Mouse (Mus musculus) midbrain, embryonic 11.5 days (tissue): Measurements from ENCODE around the gene Arpp19. TPM values are rescaled to one million over a fixed set of nuclear protein-coding genes. Genes with fewer than 3 reads are reported as not detected.

Experiments
- ATAC-seq: fragments of 200-750 bp; cut with Nextera tagmentation; 2 replicates; pipeline ENCODE4 v1.8.0; 2017; ENCODE audit warnings: moderate TSS enrichment, moderate library complexity; ENCODE audit not compliant: low FRiP score
- DNase-seq: peaks from one replicate; pipeline ENCODE4 v3.0.0; 2015; ENCODE audit warnings: low spot score; ENCODE audit errors: missing footprints
- H3K27ac ChIP-seq: fragments of 300-500 bp; sonication (generic); 2 replicates; pipeline ENCODE4 v1.5.1; 2014; ENCODE audit warnings: low read depth, low read length
- H3K27me3 ChIP-seq: fragments of 300-500 bp; sonication (generic); 2 replicates; pipeline ENCODE4 v1.6.1; 2014; ENCODE audit warnings: mild to moderate bottlenecking, low read length, moderate library complexity, mixed read lengths; ENCODE audit not compliant: control insufficient read depth, insufficient read depth
- H3K36me3 ChIP-seq: fragments of 300-500 bp; sonication (generic); 2 replicates; pipeline ENCODE4 v1.6.1; 2014; ENCODE audit warnings: mild to moderate bottlenecking, low read length, moderate library complexity, mixed read lengths; ENCODE audit not compliant: control insufficient read depth, insufficient read depth
- H3K4me1 ChIP-seq: fragments of 300-500 bp; sonication (generic); 2 replicates; pipeline ENCODE4 v1.6.1; 2014; ENCODE audit warnings: low read length; ENCODE audit not compliant: control insufficient read depth, insufficient read depth
- H3K4me2 ChIP-seq: fragments of 300-500 bp; sonication (generic); 2 replicates; pipeline ENCODE4 v1.6.1; 2014; ENCODE audit warnings: mild to moderate bottlenecking, moderate library complexity
- H3K4me3 ChIP-seq: fragments of 300-500 bp; sonication (generic); 2 replicates; pipeline ENCODE4 v1.5.1; 2014; ENCODE audit warnings: low read depth, low read length
- H3K9ac ChIP-seq: fragments of 300-500 bp; sonication (generic); 2 replicates; pipeline ENCODE4 v1.6.1; 2014; ENCODE audit warnings: low read length
- H3K9me3 ChIP-seq: fragments of 300-500 bp; sonication (generic); 2 replicates; pipeline ENCODE4 v1.6.1; 2016; ENCODE audit warnings: low read length; ENCODE audit not compliant: control insufficient read depth
- WGBS: fragments of 180-500 bp; shearing (Covaris S2); extraction: QIAGEN DNeasy Blood & Tissue Kit; methylation state at CpG from one replicate; pipeline ENCODE4 v1.1.7; 2014; 5-methylcytosine and 5-hydroxymethylcytosine counted together
- polyA plus RNA-seq: library from polyadenylated mRNA; unstranded; fragments of >200 nt; fragmentation: Nextera tagmentation; extraction: Ambion mirVana; gene quantifications from 2 replicates; pipeline ENCODE4 v1.2.1, GENCODE M21; 2014

The Arpp19 gene
- polyA plus RNA-seq, 1 experiment from 2014 or later = 353 TPM

DNA sequence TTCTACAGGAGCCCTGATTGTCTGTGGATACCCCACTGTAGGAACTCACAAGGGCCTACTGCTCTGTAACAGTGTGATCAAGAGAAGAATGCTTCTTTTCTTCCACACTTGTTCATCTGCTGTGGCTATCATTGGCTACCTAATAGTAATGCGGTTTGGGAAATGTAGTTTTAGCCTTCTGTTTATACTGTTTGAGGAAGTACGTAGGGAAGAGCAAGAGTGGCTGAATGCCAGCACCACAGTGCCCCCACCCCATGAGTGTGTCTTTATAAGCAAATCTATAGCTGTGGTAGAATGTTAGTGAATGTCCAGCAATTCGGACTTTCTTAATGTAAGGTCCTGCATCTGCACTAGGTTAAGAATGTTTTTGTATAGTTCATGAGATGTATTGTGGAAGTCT, 11.7 kb downstream of the Arpp19 start:
- Histone ChIP-seq H3K9me3 (no peaks in the 10 kb centered on the region), H3K27ac (no peak overlapping the region), H3K9ac (no peak overlapping the region), H3K4me2 (no peak overlapping the region), H3K4me1 (no peaks in the 10 kb centered on the region), H3K4me3 (no peak overlapping the region), H3K36me3 (no peaks in the 10 kb centered on the region), H3K27me3 (no peaks in the 10 kb centered on the region)
- 87% methylated on average over 3 of the region's 3 CpGs for WGBS
- ATAC-seq (no peak), DNase-seq (peak; percentile 47)

DNA sequence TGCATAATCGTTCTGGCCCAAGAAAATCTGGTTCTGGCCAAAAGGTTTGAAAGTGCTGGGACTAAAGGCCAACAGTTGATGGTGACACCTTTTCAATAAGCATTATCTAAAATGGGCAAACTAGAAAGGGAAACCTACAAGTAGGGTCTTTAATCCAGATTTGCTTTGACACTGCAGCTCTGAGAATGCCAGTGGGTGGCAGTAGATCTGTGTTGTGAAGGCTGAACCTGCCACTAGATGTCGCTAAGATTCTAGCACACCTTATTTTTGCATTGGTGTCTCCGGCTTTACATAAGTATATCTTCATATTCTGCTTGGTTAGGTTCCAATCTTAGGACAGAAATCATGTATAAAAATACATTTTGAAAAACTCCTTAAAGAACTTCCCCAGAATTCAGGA, 12.6 kb downstream of the Arpp19 start:
- Histone ChIP-seq H3K4me2 (no peak overlapping the region), H3K4me3 (no peak overlapping the region), H3K9ac (no peak overlapping the region), H3K9me3 (no peaks in the 10 kb centered on the region), H3K27me3 (no peaks in the 10 kb centered on the region), H3K36me3 (no peaks in the 10 kb centered on the region), H3K27ac (no peak overlapping the region), H3K4me1 (no peaks in the 10 kb centered on the region)
- peak; percentile 87 for DNase-seq
- WGBS = 39% methylated on average over 3 of the region's 3 CpGs
- no peak for ATAC-seq

DNA sequence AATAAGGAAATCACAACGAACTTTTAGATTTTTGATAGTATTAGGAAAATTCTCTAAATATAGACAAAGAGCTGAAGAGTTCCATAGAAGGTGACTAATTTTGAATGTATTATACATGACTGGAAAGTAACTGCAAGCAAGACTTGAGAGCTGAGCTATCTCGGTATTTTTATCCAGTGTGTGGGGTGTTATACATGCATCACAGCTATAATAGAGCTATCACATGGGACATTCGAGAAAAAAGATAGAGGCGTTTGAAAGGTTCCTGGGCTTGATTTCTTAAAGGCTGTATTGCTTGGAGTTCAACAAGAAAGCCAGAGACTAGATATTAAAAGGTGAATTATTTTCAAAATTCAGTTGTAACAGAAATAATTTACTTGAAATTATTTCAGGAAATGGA, 14.4 kb downstream of the Arpp19 start:
- ATAC-seq (no peak), DNase-seq (no peak)
- no peak overlapping the region for H3K4me2 ChIP-seq
- H3K27ac ChIP-seq = no peak overlapping the region
- no peaks in the 10 kb centered on the region for H3K27me3 ChIP-seq
- H3K9me3 ChIP-seq = no peaks in the 10 kb centered on the region
- WGBS = 86% methylated on average over 4 of the region's 4 CpGs
- no peaks in the 10 kb centered on the region for H3K4me1 ChIP-seq
- peaks cover 4% of the 10 kb centered on the region; the same call in 1 of the 2 replicates for H3K36me3 ChIP-seq
- no peak overlapping the region for H3K4me3 ChIP-seq
- no peak overlapping the region for H3K9ac ChIP-seq

DNA sequence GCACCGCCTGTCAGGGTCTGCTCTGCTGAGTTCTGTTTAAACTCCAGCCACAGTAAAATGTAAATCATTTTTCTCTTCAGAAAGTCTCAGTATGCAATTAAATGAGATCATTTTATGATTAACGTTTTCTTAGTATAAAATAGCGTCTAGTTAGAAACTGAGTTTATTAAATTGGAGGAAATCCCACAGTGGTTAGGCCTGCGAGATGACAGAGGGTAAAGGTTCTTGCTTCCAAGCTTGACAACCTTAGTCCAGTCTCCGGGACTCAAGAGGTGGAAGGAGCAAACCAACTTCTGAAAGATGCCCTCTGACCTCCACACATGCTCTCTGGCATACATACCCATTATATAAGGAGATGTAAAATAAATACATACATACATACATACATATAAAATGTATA, 17.6 kb downstream of the Arpp19 start:
- no peaks in the 10 kb centered on the region for H3K4me1 ChIP-seq
- no peak overlapping the region for H3K9ac ChIP-seq
- no peaks in the 10 kb centered on the region for H3K9me3 ChIP-seq
- H3K27me3 ChIP-seq = no peaks in the 10 kb centered on the region
- DNase-seq = no peak
- no peak overlapping the region for H3K4me2 ChIP-seq
- no peak overlapping the region for H3K4me3 ChIP-seq
- H3K36me3 ChIP-seq = peaks cover 9% of the 10 kb centered on the region; the same call in 1 of the 2 replicates
- WGBS = 95% methylated on average over 5 of the region's 5 CpGs
- ATAC-seq = no peak
- no peak overlapping the region for H3K27ac ChIP-seq

DNA sequence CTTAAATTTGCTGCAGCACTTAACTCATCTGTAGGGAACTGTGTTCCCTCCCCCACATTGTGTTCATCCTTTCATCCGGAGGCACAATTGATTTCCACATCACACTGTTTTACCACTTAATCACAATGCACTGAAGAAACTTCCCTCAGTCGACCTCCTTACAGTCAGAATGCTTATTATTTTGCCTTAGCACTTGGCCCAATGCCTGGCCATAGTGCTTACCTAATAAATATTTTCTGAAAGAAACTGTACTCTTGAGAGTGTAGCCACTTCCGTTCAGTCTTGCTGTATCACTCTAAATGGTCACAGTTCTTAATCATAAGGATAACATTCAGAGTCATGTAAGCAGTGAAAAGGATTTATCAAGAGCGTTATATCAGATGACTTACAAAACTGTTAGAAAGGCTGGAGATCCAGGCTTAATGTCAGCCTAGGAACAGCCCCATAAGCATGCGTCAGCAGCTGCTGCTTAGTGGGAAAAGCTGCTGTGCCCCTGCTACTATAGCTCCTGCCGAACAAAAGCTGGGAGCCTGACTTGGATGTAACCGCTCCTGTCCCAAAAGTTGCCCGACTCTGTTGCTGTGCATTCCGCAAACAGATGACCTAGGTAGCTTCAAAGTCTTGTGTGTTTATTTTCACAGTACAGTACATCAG, 27.4 kb downstream of the Arpp19 start:
- Histone ChIP-seq H3K4me3 (no peak overlapping the region), H3K27ac (no peak overlapping the region), H3K9me3 (no peaks in the 10 kb centered on the region), H3K27me3 (no peaks in the 10 kb centered on the region), H3K4me2 (no peak overlapping the region), H3K36me3 (no peaks in the 10 kb centered on the region; the same call in 1 of the 2 replicates), H3K4me1 (no peaks in the 10 kb centered on the region), H3K9ac (no peak overlapping the region)
- WGBS = 80% methylated on average over 9 of the region's 9 CpGs
- ATAC-seq = no peak
- DNase-seq = no peak

DNA sequence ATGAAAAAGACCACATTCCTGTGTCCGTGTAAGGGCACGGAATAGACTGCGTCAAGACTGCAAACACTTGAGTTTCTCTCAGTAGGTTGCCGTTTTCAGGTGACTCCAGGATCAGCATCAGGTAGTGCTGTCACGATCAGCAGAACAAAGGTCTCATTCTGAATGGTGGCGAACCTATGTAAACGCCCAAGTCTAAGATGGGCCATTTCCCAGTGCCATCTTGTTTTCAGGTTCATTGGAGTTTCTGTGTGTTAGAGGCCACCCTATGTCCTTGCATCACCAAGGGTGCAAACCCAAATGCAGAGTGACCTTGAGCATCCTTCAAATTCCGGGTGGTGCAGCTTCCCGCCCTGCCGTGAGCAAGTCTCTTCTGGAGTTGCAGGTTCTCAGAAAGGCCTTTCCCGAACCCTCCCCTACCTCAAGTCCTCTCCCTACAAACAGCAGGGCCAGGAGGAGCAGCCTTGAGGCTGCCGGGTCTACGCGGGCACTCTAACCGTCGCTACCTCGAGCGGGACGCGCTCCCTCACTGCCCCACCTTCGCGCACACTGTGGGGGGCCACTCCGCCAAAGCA, 33.1 kb downstream of the Arpp19 start, which contains the start of gene Myo5a:
TSS of gene Myo5a (plus strand) at position 559 of the 572 bp plus-strand sequence.
- H3K9me3 ChIP-seq = no peaks in the 10 kb centered on the region
- no peaks in the 10 kb centered on the region for H3K27me3 ChIP-seq
- H3K27ac ChIP-seq = peak within 1 kb of the TSS; percentile 93
- peak within 1 kb of the TSS; percentile 73 for H3K4me3 ChIP-seq
- H3K36me3 ChIP-seq = no peaks in the 10 kb centered on the region
- H3K4me2 ChIP-seq = peak within 1 kb of the TSS; percentile 77
- WGBS = 20% methylated on average over 23 of the region's 23 CpGs
- peak; percentile 97 for DNase-seq
- ATAC-seq = peak; percentile 11
- H3K9ac ChIP-seq = peak within 1 kb of the TSS; percentile 92
- peaks cover 5% of the 10 kb centered on the region for H3K4me1 ChIP-seq

DNA sequence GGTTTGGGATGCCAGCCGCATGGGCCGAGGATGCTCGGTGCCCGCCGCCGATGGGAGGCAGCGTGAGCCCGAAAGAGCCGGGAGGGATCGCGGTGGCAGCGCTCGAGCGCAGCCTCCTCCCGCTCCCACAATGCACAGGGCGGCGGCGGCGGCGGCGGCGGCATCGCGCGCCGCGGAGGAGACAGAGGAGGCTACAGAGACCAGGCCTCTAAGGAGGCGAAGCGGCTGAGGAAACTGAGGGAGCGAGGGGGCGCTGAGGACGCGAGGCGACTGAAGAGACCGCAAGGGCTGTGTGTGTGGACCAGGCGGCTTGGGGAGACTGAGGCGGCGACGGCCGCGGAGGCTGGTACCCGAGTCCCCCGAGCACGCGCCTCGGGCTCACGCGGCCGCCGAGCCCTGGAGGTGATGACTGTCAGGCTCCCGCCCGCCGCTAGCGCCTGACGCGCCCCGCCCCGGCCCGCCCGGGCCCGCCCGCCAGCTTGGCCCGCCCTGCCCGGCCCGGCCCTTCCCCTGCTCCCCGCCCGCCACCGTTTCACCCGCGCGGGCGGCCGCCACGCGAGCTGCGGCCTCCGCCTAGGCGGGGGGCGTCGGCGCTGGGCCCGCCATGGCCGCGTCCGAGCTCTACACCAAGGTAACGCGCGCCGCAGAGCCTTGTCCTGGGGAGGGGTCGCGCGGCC, 33.8 kb downstream of the Arpp19 start:
- Histone ChIP-seq H3K9me3 (no peaks in the 10 kb centered on the region), H3K4me2 (peak overlapping the region; percentile 77), H3K4me1 (peaks cover 5% of the 10 kb centered on the region), H3K4me3 (peak overlapping the region; percentile 73), H3K27me3 (no peaks in the 10 kb centered on the region), H3K27ac (peak overlapping the region; percentile 93), H3K36me3 (no peaks in the 10 kb centered on the region), H3K9ac (peak overlapping the region; percentile 92)
- under 1% methylated on average over 67 of the region's 92 CpGs for whole genome bisulfite sequencing
- DNase-seq (peak; percentile 98), ATAC-seq (peak; percentile 97)

DNA sequence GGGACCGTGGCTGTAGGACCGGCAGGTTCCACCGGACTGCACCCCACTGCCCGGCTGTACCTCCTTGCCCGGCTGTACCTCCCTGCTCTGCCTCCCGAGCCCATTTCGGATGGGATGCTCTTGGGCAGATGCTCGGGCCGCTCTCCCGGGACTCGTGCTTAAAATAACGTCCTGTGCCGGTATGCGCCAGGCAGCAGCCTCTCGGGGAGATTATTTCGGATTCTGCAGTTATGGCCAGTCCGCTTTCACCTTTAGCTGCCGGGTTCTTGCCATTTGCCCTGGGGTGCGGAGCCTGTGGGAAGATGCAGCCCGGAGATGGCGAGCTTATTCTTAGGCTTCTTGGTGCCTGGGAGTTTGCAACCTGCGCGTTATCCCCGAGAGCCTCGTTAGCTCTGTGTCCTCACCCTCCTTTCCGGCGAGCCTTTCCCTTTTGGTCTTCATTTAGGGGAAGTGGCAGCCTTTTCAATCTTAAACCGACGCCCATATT, 34.3 kb downstream of the Arpp19 start:
- ATAC-seq = peak; percentile 5; the same call in 1 of the 2 replicates
- Histone ChIP-seq H3K4me1 (peaks cover 5% of the 10 kb centered on the region), H3K4me2 (peak overlapping the region; percentile 77), H3K36me3 (no peaks in the 10 kb centered on the region), H3K9ac (peak overlapping the region; percentile 92), H3K9me3 (no peaks in the 10 kb centered on the region), H3K4me3 (peak overlapping the region; percentile 73), H3K27me3 (no peaks in the 10 kb centered on the region), H3K27ac (peak overlapping the region; percentile 93)
- WGBS = under 1% methylated on average over 29 of the region's 29 CpGs
- DNase-seq = peak; percentile 98

DNA sequence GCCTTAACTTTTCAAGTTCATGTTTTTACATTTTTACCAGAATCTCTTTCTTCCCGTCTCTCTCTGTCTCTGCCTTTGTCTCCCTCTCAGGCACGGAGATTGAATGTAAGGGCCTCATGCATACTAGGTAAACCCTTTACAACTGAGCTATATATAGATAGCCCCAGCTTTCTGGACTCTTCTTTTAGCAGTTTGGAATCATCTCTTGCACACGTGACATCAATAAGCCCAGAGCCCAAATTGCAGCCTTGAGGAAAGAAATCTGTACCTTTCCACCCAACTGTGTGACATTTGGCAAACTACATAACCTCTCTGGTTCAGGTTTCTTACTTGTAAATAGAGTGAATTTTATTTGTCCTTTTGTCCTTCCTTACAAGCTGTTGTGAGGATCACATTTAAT, 34.9 kb downstream of the Arpp19 start:
- H3K9ac ChIP-seq = peak overlapping the region; percentile 92
- peak overlapping the region; percentile 77 for H3K4me2 ChIP-seq
- H3K27me3 ChIP-seq = no peaks in the 10 kb centered on the region
- WGBS = 17% methylated on average over 3 of the region's 3 CpGs
- no peak overlapping the region for H3K27ac ChIP-seq
- H3K36me3 ChIP-seq = no peaks in the 10 kb centered on the region
- peak overlapping the region; percentile 73 for H3K4me3 ChIP-seq
- H3K9me3 ChIP-seq = no peaks in the 10 kb centered on the region
- no peak for ATAC-seq
- H3K4me1 ChIP-seq = peaks cover 5% of the 10 kb centered on the region
- DNase-seq = peak; percentile 90
